Mouse (Mus musculus) MEL (cell line): Measurements from ENCODE around the gene Cacng4. TPM values are rescaled to one million over a fixed set of nuclear protein-coding genes. Genes with fewer than 3 reads are reported as not detected.
A peak's percentile ranks its signal among the peaks of the same experiment; 100 is the strongest.

Source experiments
- DNase-seq: peaks from one replicate; pipeline ENCODE4 v3.0.0; 2011; ENCODE audit warnings: low read depth, low spot score
- H3K27ac ChIP-seq: 2 replicates; pipeline ENCODE4 v1.5.1; 2012; ENCODE audit warnings: low read depth, mild to moderate bottlenecking, control low read depth, low read length, moderate library complexity; ENCODE audit not compliant: control insufficient read depth
- H3K27me3 ChIP-seq, 2 experiments: fragments of 150-350 bp in 1 of 2; sonication (generic) in 1 of 2; 2 replicates each; pipeline ENCODE4 v1.6.1; 2012; ENCODE audit warnings: low read length in 2 of 2, mild to moderate bottlenecking in 2 of 2, improper control_type of control experiment in 1 of 2, moderate library complexity in 1 of 2; ENCODE audit not compliant: insufficient read depth in 2 of 2, control insufficient read depth in 1 of 2
- H3K36me3 ChIP-seq, 2 experiments: 2 replicates each; pipeline ENCODE4 v1.6.1; 2012 to 2014; ENCODE audit warnings: low read length in 2 of 2, improper control_type of control experiment in 1 of 2, inconsistent platforms in 1 of 2, mild to moderate bottlenecking in 1 of 2; ENCODE audit not compliant: insufficient read depth in 2 of 2, control insufficient read depth in 1 of 2
- H3K4me1 ChIP-seq, 2 experiments: fragments of 150-350 bp in 1 of 2; sonication (generic) in 1 of 2; 2 replicates each; pipeline ENCODE4 v1.6.1; 2012; ENCODE audit warnings: low read length in 2 of 2, improper control_type of control experiment in 1 of 2, mild to moderate bottlenecking in 1 of 2; ENCODE audit not compliant: insufficient read depth in 2 of 2, control insufficient read depth in 1 of 2
- H3K4me3 ChIP-seq, 2 experiments: fragments of 150-350 bp in 1 of 2; sonication (generic) in 1 of 2; 2 replicates each; pipeline ENCODE4 v1.5.1; 2012; ENCODE audit warnings: low read depth in 2 of 2, low read length in 2 of 2, mild to moderate bottlenecking in 2 of 2, moderate library complexity in 2 of 2, control low read depth in 1 of 2, improper control_type of control experiment in 1 of 2; ENCODE audit not compliant: control insufficient read depth in 1 of 2, insufficient read depth in 1 of 2
- H3K79me2 ChIP-seq: 2 replicates; pipeline ENCODE4 v1.6.1; 2012; ENCODE audit warnings: mild to moderate bottlenecking, low read length, moderate library complexity; ENCODE audit not compliant: control insufficient read depth, poor library complexity, insufficient read depth
- H3K9ac ChIP-seq: 2 replicates; pipeline ENCODE4 v1.6.1; 2012; ENCODE audit warnings: low read depth, mild to moderate bottlenecking, control low read depth, low read length, moderate library complexity; ENCODE audit not compliant: control insufficient read depth, poor library complexity, severe bottlenecking
- H3K9me3 ChIP-seq: fragments of 150-350 bp; sonication (generic); replicated peaks from 2 replicates; pipeline ENCODE4 v1.6.1; 2012; ENCODE audit warnings: mild to moderate bottlenecking, low read length, improper control_type of control experiment, moderate library complexity; ENCODE audit not compliant: insufficient read depth
- BHLHE40 ChIP-seq: IDR thresholded peaks from 2 replicates; pipeline ENCODE4 v1.6.1; 2012; ENCODE audit warnings: low read depth, mild to moderate bottlenecking, inconsistent platforms, low read length, improper control_type of control experiment, borderline replicate concordance
- CHD1 ChIP-seq: IDR thresholded peaks from 2 replicates; pipeline ENCODE4 v1.6.1; 2012; ENCODE audit warnings: low read depth, mild to moderate bottlenecking, inconsistent platforms, low read length, improper control_type of control experiment
- CHD2 ChIP-seq: IDR thresholded peaks from 2 replicates; pipeline ENCODE4 v1.6.1; 2011; ENCODE audit warnings: low read length, improper control_type of control experiment
- ETS1 ChIP-seq: IDR thresholded peaks from 2 replicates; pipeline ENCODE4 v1.6.1; 2012; ENCODE audit warnings: low read depth, mild to moderate bottlenecking, inconsistent platforms, low read length, improper control_type of control experiment, moderate library complexity
- GABPA ChIP-seq: IDR thresholded peaks from 2 replicates; pipeline ENCODE4 v1.6.1; 2012; ENCODE audit warnings: low read depth, mild to moderate bottlenecking, inconsistent platforms, low read length, improper control_type of control experiment, moderate library complexity
- GATA1 ChIP-seq: IDR thresholded peaks from 2 replicates; pipeline ENCODE4 v1.6.1; 2011; ENCODE audit warnings: low read depth, low read length, improper control_type of control experiment
- HCFC1 ChIP-seq: IDR thresholded peaks from 2 replicates; pipeline ENCODE4 v1.6.1; 2012; ENCODE audit warnings: low read depth, mild to moderate bottlenecking, inconsistent platforms, low read length, improper control_type of control experiment, moderate library complexity
- MAZ ChIP-seq: IDR thresholded peaks from 2 replicates; pipeline ENCODE4 v1.6.1; 2012; ENCODE audit warnings: low read depth, mild to moderate bottlenecking, inconsistent platforms, low read length, improper control_type of control experiment
- MXI1 ChIP-seq: IDR thresholded peaks from 2 replicates; pipeline ENCODE4 v1.6.1; 2011; ENCODE audit warnings: mild to moderate bottlenecking, low read depth, low read length, improper control_type of control experiment
- MYC ChIP-seq: IDR thresholded peaks from 2 replicates; pipeline ENCODE4 v1.6.1; 2011; ENCODE audit warnings: low read depth, mild to moderate bottlenecking, low read length, improper control_type of control experiment, moderate library complexity
- RAD21 ChIP-seq: IDR thresholded peaks from 2 replicates; pipeline ENCODE4 v1.6.1; 2011; ENCODE audit warnings: mild to moderate bottlenecking, low read depth, low read length, improper control_type of control experiment
- RCOR1 ChIP-seq: IDR thresholded peaks from 2 replicates; pipeline ENCODE4 v1.6.1; 2012; ENCODE audit warnings: low read depth, mild to moderate bottlenecking, inconsistent platforms, low read length, improper control_type of control experiment
- SMC3 ChIP-seq: IDR thresholded peaks from 2 replicates; pipeline ENCODE4 v1.6.1; 2011; ENCODE audit warnings: low read depth, low read length, improper control_type of control experiment
- TBP ChIP-seq: IDR thresholded peaks from 2 replicates; pipeline ENCODE4 v1.8.0; 2011; ENCODE audit warnings: low read depth, low read length, improper control_type of control experiment
- USF1 ChIP-seq: IDR thresholded peaks from 2 replicates; pipeline ENCODE4 v1.6.1; 2014; ENCODE audit warnings: low read depth, mild to moderate bottlenecking, inconsistent platforms, low read length, improper control_type of control experiment, moderate library complexity
- ZC3H11A ChIP-seq: IDR thresholded peaks from 2 replicates; pipeline ENCODE4 v1.6.1; 2012; ENCODE audit warnings: low read depth, mild to moderate bottlenecking, inconsistent platforms, low read length, improper control_type of control experiment
- ZMIZ1 ChIP-seq: IDR thresholded peaks from 2 replicates; pipeline ENCODE4 v1.6.1; 2012; ENCODE audit warnings: low read depth, mild to moderate bottlenecking, inconsistent platforms, low read length, improper control_type of control experiment, moderate library complexity
- ZNF384 ChIP-seq: IDR thresholded peaks from 2 replicates; pipeline ENCODE4 v1.6.1; 2012; ENCODE audit warnings: low read depth, mild to moderate bottlenecking, inconsistent platforms, low read length, improper control_type of control experiment
- polyA plus RNA-seq, 2 experiments: library from polyadenylated mRNA; stranded (reverse) in 1 of 2; unstranded in 1 of 2; fragments of >175 nt in 1 of 2; fragments of >200 nt in 1 of 2; gene quantifications; 2 replicates each; pipeline versions ENCODE4 v1.2.1 to v1.2.4; 2012; ENCODE audit warnings: low replicate concordance in 2 of 2, low read depth in 1 of 2; ENCODE audit not compliant: insufficient read length in 2 of 2, insufficient read depth in 1 of 2, missing spikeins in 1 of 2
- total RNA-seq: library from RNA; depleted of rRNA; stranded (reverse); fragments of 300-350 nt; gene quantifications from 2 replicates; pipeline ENCODE4 v1.2.3, GENCODE M21; 2012

The Cacng4 gene
- total and polyA plus RNA-seq, 3 experiments: not detected

- Histone ChIP-seq H3K36me3 (peaks cover 0 to 6% of the 10 kb centered on the region in 2 experiments; a peak in 1 of 4 replicates), H3K79me2 (no peaks in the 10 kb centered on the region), H3K27me3 (no peaks in the 10 kb centered on the region; a peak in 1 of 4 replicates), H3K27ac (no peak overlapping the region), H3K4me3 (no peak overlapping the region), H3K4me1 (peaks cover 4 to 10% of the 10 kb centered on the region in 2 experiments; a peak in 3 of 4 replicates), H3K9me3 (no peaks in the 10 kb centered on the region), H3K9ac (no peak overlapping the region)
- peak; percentile 18 for DNase-seq
- no peak for TF ChIP-seq CHD1
- peak; percentile 20; the same call in 1 of the 2 replicates for TF ChIP-seq GATA1
- TF ChIP-seq BHLHE40: peak; percentile 91
- TF ChIP-seq TBP: no peak
- no peak for TF ChIP-seq GABPA
- TF ChIP-seq HCFC1: no peak
Observed at GRCm38 (mm10) chr11:107724603-107725002, 69.8 kb downstream of the Cacng4 start.

- TF ChIP-seq ZMIZ1: no peak
- TF ChIP-seq ZNF384: no peak
- TF ChIP-seq RCOR1: no peak
- no peak for TF ChIP-seq BHLHE40
- no peak for TF ChIP-seq SMC3
- no peak for TF ChIP-seq ZC3H11A
- no peak for TF ChIP-seq GABPA
- TF ChIP-seq MXI1: no peak
- no peak for TF ChIP-seq ETS1
- TF ChIP-seq RAD21: no peak
- TF ChIP-seq MYC: no peak
- TF ChIP-seq MAZ: no peak
- TF ChIP-seq TBP: no peak
- no peak for TF ChIP-seq USF1
- no peak for TF ChIP-seq GATA1
- no peak for TF ChIP-seq CHD2
- H3K27me3 ChIP-seq: no peaks in the 10 kb centered on the region; a peak in 1 of 4 replicates
Observed at GRCm38 (mm10) chr11:107721057-107721456, 73.3 kb downstream of the Cacng4 start.

More at GRCm38 (mm10) chr11:107721057-107721456, 73.3 kb downstream of the Cacng4 start:
- Histone ChIP-seq H3K9me3 (no peaks in the 10 kb centered on the region), H3K9ac (no peak overlapping the region), H3K36me3 (peaks cover 0 to 6% of the 10 kb centered on the region in 2 experiments; a peak in 1 of 4 replicates), H3K79me2 (no peaks in the 10 kb centered on the region), H3K4me3 (no peak overlapping the region), H3K4me1 (peaks cover 4 to 10% of the 10 kb centered on the region in 2 experiments; a peak in 3 of 4 replicates), H3K27ac (no peak overlapping the region)
- DNase-seq: no peak
